Mouse (Mus musculus) forelimb bud, embryonic 11.5 days (tissue): ENCODE data around the gene Fndc5.

ENCODE experiments used
- DNase-seq: peaks from one replicate; pipeline ENCODE4 v3.0.0-alpha.2; 2012; ENCODE audit warnings: low read depth, low spot score

Fndc5 gene

GRCm38 (mm10) chr4:129122719-129123118 lies 14.1 kb upstream of the Fndc5 start:
- DNase-seq: no peak

DNA sequence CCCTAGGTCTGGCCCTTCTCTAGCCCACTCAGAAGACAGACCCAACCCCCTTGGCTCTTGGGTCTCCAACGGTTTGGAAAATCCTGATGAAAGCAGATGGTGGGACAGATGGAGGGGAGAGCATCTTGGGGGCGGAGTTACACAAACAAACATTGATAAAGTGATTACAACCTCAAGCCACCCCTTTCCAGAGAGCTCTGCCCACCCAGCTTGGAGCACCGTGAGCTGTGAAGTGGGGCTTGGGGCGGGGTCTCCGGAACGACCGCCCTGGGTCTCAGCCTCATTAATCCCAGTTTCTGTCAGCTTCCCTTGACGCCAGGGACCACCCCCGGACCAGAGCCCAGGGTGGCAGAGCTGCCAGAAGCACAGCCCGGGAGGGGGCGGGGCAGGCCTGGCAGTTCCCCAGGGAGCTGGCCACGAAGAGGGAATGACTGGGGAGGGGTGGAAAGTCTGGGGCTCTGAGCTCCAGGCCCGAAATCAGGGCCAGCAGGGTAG lies 12.1 kb upstream of the Fndc5 start:
- DNase-seq: no peak

DNA sequence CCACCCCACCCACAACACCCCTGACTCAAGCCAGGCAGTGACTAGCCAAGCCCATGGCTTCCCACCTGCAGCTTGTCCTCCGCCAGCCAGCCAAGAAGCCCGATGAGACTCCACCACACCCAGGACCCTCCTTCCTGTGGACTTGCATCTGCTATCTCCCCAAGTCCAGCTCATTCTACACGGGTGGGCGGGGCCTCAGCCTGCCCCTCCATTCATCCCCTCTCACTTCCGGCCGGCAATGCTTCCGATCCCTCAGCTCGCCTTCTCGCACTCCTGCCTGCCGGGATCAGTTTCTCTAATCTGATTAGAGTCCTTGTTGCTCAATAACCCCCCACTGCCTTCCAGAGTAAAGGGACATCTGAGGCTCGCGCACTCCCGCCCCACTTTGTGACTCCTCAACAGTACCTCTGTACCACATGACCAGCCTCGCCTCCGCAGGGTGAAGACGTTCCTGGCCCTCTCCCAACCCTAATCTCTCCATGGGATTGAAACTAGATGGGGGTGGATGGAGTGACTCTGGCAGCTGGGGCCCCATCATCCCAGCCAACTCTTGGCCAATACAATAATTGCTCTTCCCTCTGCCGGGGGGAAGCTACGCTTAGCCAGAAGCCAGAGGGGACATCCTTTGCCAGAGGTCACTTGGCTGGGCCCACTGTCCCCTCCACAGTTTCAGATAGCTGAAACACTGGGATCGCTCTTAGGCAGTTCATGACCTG lies 10.9 kb upstream of the Fndc5 start:
- no peak for DNase-seq

DNA sequence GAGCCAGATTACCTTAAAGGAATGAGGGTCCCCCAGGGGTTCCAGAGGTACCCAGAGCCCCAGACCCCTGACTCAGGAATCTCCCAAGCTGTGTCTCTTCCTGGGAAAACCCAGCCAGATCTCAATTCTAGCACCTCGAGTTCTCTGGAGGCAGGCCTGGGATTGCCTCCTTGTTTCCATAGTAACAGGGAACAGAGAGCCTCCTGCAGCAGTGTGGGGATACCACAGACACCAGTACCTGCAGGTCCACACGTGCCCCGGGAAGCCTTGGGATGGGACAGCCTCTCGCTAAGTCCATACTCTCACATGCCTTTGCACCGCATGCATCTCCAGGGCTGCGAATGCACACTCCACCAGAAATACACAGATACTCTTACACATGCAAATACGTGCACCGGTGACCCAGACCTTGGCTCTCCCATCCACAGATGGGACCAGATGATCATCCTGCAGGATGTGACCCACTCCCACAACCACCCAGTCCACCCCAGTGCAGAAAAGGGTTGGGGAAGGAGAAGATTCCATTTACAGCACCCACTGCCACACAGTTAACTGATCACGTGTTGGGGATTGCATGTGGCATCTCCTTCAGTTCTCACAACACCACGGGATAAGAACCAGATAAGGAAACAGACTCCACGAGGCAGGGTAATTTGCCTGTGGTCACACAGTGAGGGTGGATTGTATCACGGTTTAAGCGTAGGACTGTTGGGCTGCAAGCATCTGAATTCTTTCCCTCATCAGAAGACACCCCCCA lies 8.0 kb upstream of the Fndc5 start:
- DNase-seq: no peak

- no peak for DNase-seq
These were observed 7.4 kb upstream of the Fndc5 start for GRCm38 (mm10) chr4:129129387-129129786.

- DNase-seq: peak; percentile 68
These were observed 6.7 kb upstream of the Fndc5 start for GRCm38 (mm10) chr4:129130149-129130548.

DNA sequence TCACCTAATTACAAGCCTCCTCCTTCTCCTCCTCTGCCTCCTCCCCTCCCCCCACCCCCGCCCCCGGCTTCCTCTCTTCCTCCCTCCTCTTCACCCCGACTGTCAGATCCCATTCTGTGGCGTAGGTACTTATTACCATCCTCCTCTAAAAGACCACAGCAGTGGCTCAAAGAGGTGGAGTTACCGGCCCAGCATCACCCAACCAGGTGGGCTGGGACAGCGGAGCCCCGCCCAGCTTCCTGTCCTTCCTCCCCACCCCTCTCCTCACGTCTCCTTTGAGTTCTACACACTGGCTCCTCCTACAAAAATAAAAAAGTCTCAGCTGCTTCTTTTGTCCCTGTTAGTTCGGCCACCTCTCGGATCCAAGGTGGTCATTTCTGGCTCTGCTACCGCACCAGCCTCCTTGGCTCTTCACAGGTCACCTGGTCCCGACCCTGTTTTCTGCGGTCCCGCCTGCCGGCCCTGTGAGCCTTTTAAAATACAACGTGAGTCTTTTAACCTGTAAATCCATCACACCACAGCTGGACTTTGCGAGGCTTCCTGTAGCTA lies 6.0 kb upstream of the Fndc5 start:
- peak; percentile 80 for DNase-seq

- peak; percentile 91 for DNase-seq
These were observed 1.8 kb upstream of the Fndc5 start for GRCm38 (mm10) chr4:129134799-129135585.

DNA sequence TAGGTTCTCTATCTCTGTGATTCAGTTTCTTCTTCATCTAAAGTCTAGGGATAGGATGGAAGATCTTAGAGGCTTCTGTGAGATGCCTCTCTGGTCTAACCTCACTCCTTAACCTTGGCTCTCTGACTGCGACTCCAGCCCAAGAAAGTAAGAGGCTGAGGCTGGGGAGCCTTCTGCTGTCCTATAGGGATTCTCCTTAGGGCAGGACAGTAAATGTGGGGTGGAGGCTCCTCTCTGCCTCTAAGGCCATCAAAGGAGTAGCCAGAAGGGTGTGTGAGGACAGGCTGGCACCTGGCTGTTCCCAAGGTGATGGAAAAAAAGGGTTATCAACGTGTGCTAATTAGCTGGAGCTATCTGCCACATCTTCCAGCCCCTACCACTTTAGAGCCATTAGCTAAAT lies 1.2 kb upstream of the Fndc5 start:
- DNase-seq: no peak

GRCm38 (mm10) chr4:129136189-129136578 lies 615 bp upstream of the Fndc5 start:
- no peak for DNase-seq

GRCm38 (mm10) chr4:129137392-129138321 lies 858 bp downstream of the Fndc5 start:
- DNase-seq: no peak

DNA sequence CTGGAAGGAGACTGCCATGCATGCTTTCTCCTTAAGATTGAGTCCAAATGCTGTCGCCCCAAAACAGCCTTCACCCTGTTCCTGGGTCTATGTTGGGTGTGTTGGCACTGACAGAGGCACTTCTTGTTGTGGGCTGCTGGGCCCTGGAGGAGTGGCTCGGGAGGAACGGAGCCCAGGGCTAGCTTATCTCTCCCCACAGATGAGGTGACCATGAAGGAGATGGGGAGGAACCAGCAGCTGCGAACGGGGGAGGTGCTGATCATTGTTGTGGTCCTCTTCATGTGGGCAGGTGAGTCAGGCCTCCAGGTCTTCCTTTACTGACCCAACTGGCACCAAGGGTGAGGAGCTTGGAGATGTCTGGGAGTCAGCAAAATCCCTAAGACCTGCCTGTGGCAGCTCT lies 2.8 kb downstream of the Fndc5 start:
- DNase-seq: no peak

DNA sequence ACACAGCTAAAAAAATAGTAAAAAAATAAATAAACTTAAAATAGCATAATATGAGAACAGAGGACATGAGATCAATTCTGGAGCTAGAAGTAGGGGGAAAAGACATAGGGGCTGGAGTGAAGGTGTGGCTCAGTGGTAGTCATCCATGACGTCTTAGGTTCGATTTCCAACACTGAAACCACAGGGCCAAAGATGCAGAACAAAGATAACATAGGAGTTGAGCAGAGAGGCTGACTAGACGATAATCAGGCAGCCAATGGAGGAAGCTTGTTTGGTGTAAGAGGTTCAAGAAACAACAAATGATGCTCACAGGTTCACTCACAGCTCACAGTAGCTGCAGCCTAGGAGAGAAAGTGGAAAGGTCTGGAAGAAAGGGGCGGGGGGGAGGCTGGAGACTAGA lies 4.0 kb downstream of the Fndc5 start:
- DNase-seq: no peak

DNA sequence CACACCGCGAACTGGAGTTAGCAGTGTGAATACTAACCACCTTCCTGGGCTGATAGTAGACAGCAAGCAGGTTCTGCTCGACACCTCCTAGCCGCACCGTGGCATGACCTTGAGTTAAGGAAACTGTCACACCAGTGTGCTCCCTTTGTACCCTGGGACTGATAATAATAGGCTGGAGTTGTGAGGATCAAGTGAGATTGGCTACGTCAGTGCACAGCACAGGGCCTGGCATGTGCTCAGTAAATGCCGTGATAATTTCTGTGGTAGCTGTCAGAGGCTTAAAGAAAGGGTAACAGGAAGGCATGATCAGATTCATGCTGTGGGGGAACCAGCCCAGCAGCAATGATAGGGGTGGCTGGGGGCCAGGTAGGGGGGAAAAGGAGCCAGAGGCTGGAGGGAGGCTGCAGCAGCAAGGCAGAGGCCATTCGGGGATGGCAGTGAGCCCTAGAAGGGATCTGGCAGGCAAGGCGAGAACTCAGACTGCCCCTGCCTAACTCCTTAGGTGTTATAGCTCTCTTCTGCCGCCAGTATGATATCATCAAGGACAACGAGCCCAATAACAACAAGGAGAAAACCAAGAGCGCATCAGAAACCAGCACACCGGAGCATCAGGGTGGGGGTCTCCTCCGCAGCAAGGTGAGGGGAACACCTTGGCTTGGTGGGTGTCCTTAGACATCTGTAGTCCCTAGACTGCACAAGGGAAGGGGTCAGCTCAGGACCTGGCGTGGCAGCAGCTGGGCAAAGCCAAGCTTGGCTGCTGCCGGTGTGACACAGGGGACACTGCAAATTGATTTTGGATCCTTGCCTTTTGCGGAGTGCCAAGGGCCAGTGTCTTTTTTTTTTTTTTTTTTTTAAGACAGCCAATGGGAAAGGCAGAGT lies 5.0 kb downstream of the Fndc5 start:
- no peak for DNase-seq

GRCm38 (mm10) chr4:129142439-129143045 lies 5.7 kb downstream of the Fndc5 start:
- DNase-seq: no peak

- DNase-seq: no peak
These were observed 6.7 kb downstream of the Fndc5 start for GRCm38 (mm10) chr4:129143509-129143908.

DNA sequence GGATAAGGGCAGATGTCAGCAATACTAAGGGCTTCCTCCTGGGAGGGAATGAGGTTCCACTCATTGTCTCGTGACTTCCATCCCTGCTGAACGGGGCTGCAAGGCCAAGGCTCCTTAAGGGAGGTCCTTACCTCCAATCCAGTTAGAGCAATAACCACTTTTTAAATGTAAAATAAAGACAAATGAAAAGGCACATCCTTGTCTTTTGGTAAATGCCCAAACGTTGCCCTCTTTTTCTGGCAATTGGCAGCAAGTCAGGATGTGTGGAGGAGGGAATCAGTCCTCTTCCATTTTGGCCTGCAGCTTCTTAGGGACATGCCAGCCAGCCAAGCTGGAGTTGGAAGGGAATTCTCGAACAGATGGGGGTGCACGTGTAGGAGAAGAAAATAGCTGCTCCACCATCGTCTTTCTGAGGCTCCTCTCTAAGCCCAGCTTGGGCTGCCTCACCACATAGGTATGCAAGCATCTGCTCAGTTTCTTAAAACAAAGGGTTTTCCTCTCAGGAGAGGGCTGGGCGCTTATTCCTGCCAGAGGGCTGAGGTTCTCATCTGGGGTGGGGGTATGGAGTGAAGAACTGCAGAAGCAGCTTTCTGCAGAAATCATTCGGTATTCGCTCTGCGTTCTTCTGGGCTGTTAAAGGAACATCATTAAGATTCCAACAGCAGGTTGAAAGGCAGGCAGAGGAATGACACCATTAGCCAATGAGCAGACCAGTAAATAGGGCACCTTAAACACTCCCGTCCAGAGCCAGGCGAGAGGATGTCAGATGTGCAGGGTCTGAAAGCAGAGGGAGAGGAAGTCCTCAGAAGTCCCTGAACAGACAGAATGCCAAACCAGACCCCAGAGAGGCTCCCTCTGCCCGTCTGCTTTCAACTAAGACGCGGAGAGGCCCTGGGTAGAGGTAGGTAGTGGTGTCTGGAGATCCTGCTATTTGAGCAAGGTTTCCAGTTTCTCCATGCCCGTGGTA lies 7.9 kb downstream of the Fndc5 start:
- no peak for DNase-seq

- no peak for DNase-seq
These were observed 8.6 kb downstream of the Fndc5 start for GRCm38 (mm10) chr4:129145411-129145810.
